Mouse (Mus musculus) R1 (cell line): Measurements from ENCODE around the gene Maco1.

Source experiments
- DNase-seq: peaks from one replicate; pipeline ENCODE4 v3.0.0-alpha.2; 2018; ENCODE audit warnings: low read depth, low spot score

Maco1 gene

GRCm38 (mm10) chr4:134774126-134774525 is 79.0 kb downstream of the Maco1 start:
- no peak for DNase-seq

GRCm38 (mm10) chr4:134772805-134773674 is 80.1 kb downstream of the Maco1 start:
- no peak for DNase-seq

- no peak for DNase-seq
Observed at GRCm38 (mm10) chr4:134769891-134770290, 83.3 kb downstream of the Maco1 start.

GRCm38 (mm10) chr4:134769081-134769811 is 83.9 kb downstream of the Maco1 start:
- DNase-seq: no peak

GRCm38 (mm10) chr4:134768226-134768888 is 84.8 kb downstream of the Maco1 start:
- peak; percentile 54 for DNase-seq

GRCm38 (mm10) chr4:134767426-134768225 is 85.5 kb downstream of the Maco1 start, which contains the start of gene Ldlrap1:
TSS of gene Ldlrap1 (minus strand) at chr4:134768024.
- peak; percentile 75 for DNase-seq

- DNase-seq: peak; percentile 69
Observed at GRCm38 (mm10) chr4:134766904-134767425, 86.2 kb downstream of the Maco1 start.

- DNase-seq: no peak
Observed at GRCm38 (mm10) chr4:134766277-134766676, 86.9 kb downstream of the Maco1 start.

GRCm38 (mm10) chr4:134764333-134764732 is 88.8 kb downstream of the Maco1 start:
- no peak for DNase-seq

- DNase-seq: no peak
Observed at GRCm38 (mm10) chr4:134762360-134762759, 90.8 kb downstream of the Maco1 start.

- peak; percentile 87 for DNase-seq
Observed at GRCm38 (mm10) chr4:134760793-134761201, 92.3 kb downstream of the Maco1 start.

- no peak for DNase-seq
Observed at GRCm38 (mm10) chr4:134760281-134760680, 92.9 kb downstream of the Maco1 start.

- no peak for DNase-seq
Observed at GRCm38 (mm10) chr4:134759564-134759963, 93.6 kb downstream of the Maco1 start.

GRCm38 (mm10) chr4:134758922-134759321 is 94.2 kb downstream of the Maco1 start:
- no peak for DNase-seq

GRCm38 (mm10) chr4:134758367-134758766 is 94.8 kb downstream of the Maco1 start:
- no peak for DNase-seq

GRCm38 (mm10) chr4:134756953-134757352 is 96.2 kb downstream of the Maco1 start:
- DNase-seq: no peak

GRCm38 (mm10) chr4:134754941-134755340 is 98.2 kb downstream of the Maco1 start:
- DNase-seq: no peak

- DNase-seq: no peak
Observed at GRCm38 (mm10) chr4:134754371-134754770, 98.8 kb downstream of the Maco1 start.

GRCm38 (mm10) chr4:134753516-134754261 is 99.5 kb downstream of the Maco1 start:
- DNase-seq: no peak

GRCm38 (mm10) chr4:134752911-134753426 is 100.2 kb downstream of the Maco1 start:
- no peak for DNase-seq
